Mouse (Mus musculus) embryonic facial prominence, embryonic 11.5 days (tissue): ENCODE results near the gene Ltf. TPM values are rescaled to one million over a fixed set of nuclear protein-coding genes. Genes with fewer than 3 reads are reported as not detected.

ENCODE experiments used
- ATAC-seq: fragments of 200-750 bp; cut with Nextera tagmentation; replicated peaks from 2 replicates; pipeline ENCODE4 v1.8.0; 2017; ENCODE audit warnings: low read depth; ENCODE audit not compliant: insufficient number of reproducible peaks, low FRiP score, low TSS enrichment
- DNase-seq: peaks from one replicate; pipeline ENCODE4 v3.0.0-alpha.2; 2015; ENCODE audit warnings: low spot score
- H3K27ac ChIP-seq: fragments of 300-500 bp; sonication (generic); replicated peaks from 2 replicates; pipeline ENCODE4 v1.5.1; 2014; ENCODE audit warnings: mild to moderate bottlenecking, low read depth, low read length, control low read depth
- H3K27me3 ChIP-seq: fragments of 300-500 bp; sonication (generic); 2 replicates; pipeline ENCODE4 v1.6.1; 2014; ENCODE audit warnings: mild to moderate bottlenecking, low read length, moderate library complexity, mixed read lengths; ENCODE audit not compliant: control insufficient read depth, insufficient read depth
- H3K36me3 ChIP-seq: fragments of 300-500 bp; sonication (generic); replicated peaks from 2 replicates; pipeline ENCODE4 v1.6.1; 2014; ENCODE audit warnings: low read depth, mild to moderate bottlenecking, low read length, moderate library complexity, mixed read lengths; ENCODE audit not compliant: control insufficient read depth, insufficient read depth
- H3K4me1 ChIP-seq: fragments of 300-500 bp; sonication (generic); 2 replicates; pipeline ENCODE4 v1.6.1; 2014; ENCODE audit warnings: low read length, mixed read lengths; ENCODE audit not compliant: control insufficient read depth, insufficient read depth
- H3K4me2 ChIP-seq: fragments of 300-500 bp; sonication (generic); 2 replicates; pipeline ENCODE4 v1.6.1; 2014; ENCODE audit warnings: low read depth, mild to moderate bottlenecking, control low read depth, low read length, moderate library complexity
- H3K4me3 ChIP-seq: fragments of 300-500 bp; sonication (generic); 2 replicates; pipeline ENCODE4 v1.5.1; 2014; ENCODE audit warnings: low read depth, low read length, control low read depth
- H3K9ac ChIP-seq: fragments of 300-500 bp; sonication (generic); replicated peaks from 2 replicates; pipeline ENCODE4 v1.6.1; 2014; ENCODE audit warnings: mild to moderate bottlenecking, control low read depth, low read length
- H3K9me3 ChIP-seq: fragments of 300-500 bp; sonication (generic); replicated peaks from 2 replicates; pipeline ENCODE4 v1.6.1; 2016; ENCODE audit warnings: mild to moderate bottlenecking, low read length, inconsistent platforms, mixed read lengths; ENCODE audit not compliant: control insufficient read depth
- WGBS: fragments of 180-500 bp; shearing (Covaris S2); extraction: QIAGEN DNeasy Blood & Tissue Kit; methylation state at CpG from one replicate; pipeline ENCODE4 v1.1.7; 2014; 5-methylcytosine and 5-hydroxymethylcytosine counted together
- polyA plus RNA-seq: library from polyadenylated mRNA; unstranded; fragments of >200 nt; fragmentation: Nextera tagmentation; extraction: Ambion mirVana; gene quantifications from 2 replicates; pipeline ENCODE4 v1.2.1, GENCODE M21; 2014

The Ltf gene
- polyA plus RNA-seq, 1 experiment from 2014 or later = 1.1 TPM

DNA sequence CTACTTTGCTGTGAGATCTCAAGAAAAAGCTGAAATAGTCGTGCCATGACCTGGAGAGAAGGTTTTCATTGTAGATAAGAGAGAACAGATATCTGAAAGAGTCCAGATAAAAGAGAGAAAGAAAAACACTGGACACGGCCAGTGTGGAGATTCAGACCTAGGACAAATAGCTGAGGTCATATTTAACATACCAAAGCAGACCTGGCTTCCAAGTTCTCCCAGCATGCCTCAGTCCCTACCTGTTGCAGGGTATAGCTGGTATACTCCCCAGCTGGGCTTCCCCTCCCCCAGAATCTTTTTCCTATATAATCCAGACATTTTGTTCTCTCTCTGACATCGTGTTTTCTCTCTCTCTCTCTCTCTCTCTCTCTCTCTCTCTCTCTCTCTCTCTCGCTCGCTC lies 68.9 kb downstream of the Ltf start:
- no peak overlapping the region for H3K4me3 ChIP-seq
- H3K36me3 ChIP-seq = no peaks in the 10 kb centered on the region
- H3K4me2 ChIP-seq = no peak overlapping the region
- DNase-seq (no peak), ATAC-seq (no peak)
- no peaks in the 10 kb centered on the region for H3K27me3 ChIP-seq
- no peaks in the 10 kb centered on the region for H3K9me3 ChIP-seq
- no peak overlapping the region for H3K27ac ChIP-seq
- H3K9ac ChIP-seq = no peak overlapping the region
- 6% methylated on average over 5 of the region's 5 CpGs for WGBS
- H3K4me1 ChIP-seq = no peaks in the 10 kb centered on the region

DNA sequence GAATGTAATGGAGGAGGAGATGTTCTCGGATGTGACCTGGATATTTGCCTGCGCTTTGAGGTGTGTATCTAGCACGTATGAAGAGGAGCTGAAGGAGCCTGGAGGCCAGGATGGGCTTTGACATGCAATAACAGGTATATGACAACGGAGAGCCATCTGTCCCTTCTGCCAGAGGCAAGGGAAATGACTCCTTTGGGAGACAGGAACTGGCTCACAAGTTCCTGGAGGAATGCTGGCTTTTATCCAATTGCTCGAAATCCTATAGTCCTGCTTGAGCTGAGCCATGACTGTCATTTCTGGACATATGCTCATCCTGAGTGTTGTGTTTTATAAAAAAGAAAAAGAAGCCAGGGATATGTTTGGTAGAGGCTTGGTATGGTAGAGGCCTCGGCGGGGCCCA lies 69.8 kb downstream of the Ltf start:
- Histone ChIP-seq H3K4me1 (no peaks in the 10 kb centered on the region), H3K4me2 (no peak overlapping the region), H3K9ac (no peak overlapping the region), H3K27ac (no peak overlapping the region), H3K4me3 (no peak overlapping the region), H3K9me3 (no peaks in the 10 kb centered on the region), H3K36me3 (no peaks in the 10 kb centered on the region), H3K27me3 (no peaks in the 10 kb centered on the region)
- ATAC-seq (no peak), DNase-seq (no peak)
- WGBS = 41% methylated on average over 7 of the region's 7 CpGs

Other genes starting within 250 kb of the Ltf start
- gene Prss42, start 221.1 kb upstream of the Ltf start, polyA plus RNA-seq = not detected in 2 replicates
- not detected in 2 replicates for gene Prss44, start 205.3 kb upstream of the Ltf start, polyA plus RNA-seq
- not detected in 2 replicates for gene Prss43, start 192.6 kb upstream of the Ltf start, polyA plus RNA-seq
- gene Prss45, start 184.7 kb upstream of the Ltf start, polyA plus RNA-seq = not detected in 2 replicates
- not detected in 2 replicates for gene Prss46, start 174.8 kb upstream of the Ltf start, polyA plus RNA-seq
- 0.26 and 0.69 TPM in 2 replicates for gene Prss50, start 161.3 kb upstream of the Ltf start, polyA plus RNA-seq
- 1.1 TPM in 2 replicates for gene Als2cl, start 139.4 kb upstream of the Ltf start, polyA plus RNA-seq
- gene Tmie, start 139.2 kb upstream of the Ltf start, polyA plus RNA-seq = 0.13 and 0.29 TPM in 2 replicates
- not detected in 2 replicates for gene Fam240a, start 102.4 kb upstream of the Ltf start, polyA plus RNA-seq
- not detected in 2 replicates for gene Tdgf1, start 73.1 kb upstream of the Ltf start, polyA plus RNA-seq
- 0.20 and 0.74 TPM in 2 replicates for gene Lrrc2, start 67.7 kb upstream of the Ltf start, polyA plus RNA-seq
- 0.13 and 0.28 TPM in 2 replicates for gene Rtp3, start 28.7 kb upstream of the Ltf start, polyA plus RNA-seq
- 0.76 and 0.99 TPM in 2 replicates for gene Ccrl2, start 38.2 kb downstream of the Ltf start, polyA plus RNA-seq
- 48.4 and 49.2 TPM in 2 replicates for gene Lrrfip2, start 98.3 kb downstream of the Ltf start, polyA plus RNA-seq